Mouse (Mus musculus): ENCODE data around the gene Eefsec. TPM values are rescaled to one million over a fixed set of nuclear protein-coding genes. Genes with fewer than 3 reads are reported as not detected.

Gene Eefsec
- total RNA-seq, 4 experiments from 2014 or later: 21.4 to 28.7 (median 24.2) TPM

GRCm38 (mm10) chr6:88267068-88267467 is 179.3 kb downstream of the Eefsec start:
- no peak for DNase-seq (ENCODE audit: low spot score in 2 of 2)

- DNase-seq (ENCODE audit: low spot score in 2 of 2): no peak
Measured at GRCm38 (mm10) chr6:88266055-88266454, 180.3 kb downstream of the Eefsec start.

- DNase-seq (ENCODE audit: low spot score in 2 of 2): no peak
Measured at GRCm38 (mm10) chr6:88265355-88265754, 181.0 kb downstream of the Eefsec start.

GRCm38 (mm10) chr6:88262160-88262559 is 184.2 kb downstream of the Eefsec start:
- DNase-seq (ENCODE audit: low spot score in 2 of 2): peak; percentile 37 to 41

GRCm38 (mm10) chr6:88260645-88261044 is 185.7 kb downstream of the Eefsec start:
- no peak for DNase-seq (ENCODE audit: low spot score in 2 of 2)

GRCm38 (mm10) chr6:88259621-88260020 is 186.7 kb downstream of the Eefsec start:
- no peak for DNase-seq (ENCODE audit: low spot score in 2 of 2)

- no peak for DNase-seq (ENCODE audit: low spot score in 2 of 2)
Measured at GRCm38 (mm10) chr6:88255435-88255834, 190.9 kb downstream of the Eefsec start.

GRCm38 (mm10) chr6:88254082-88254481 is 192.3 kb downstream of the Eefsec start:
- DNase-seq (ENCODE audit: low spot score in 2 of 2): no peak

- no peak for DNase-seq (ENCODE audit: low spot score in 2 of 2)
Measured at GRCm38 (mm10) chr6:88251798-88252478, 194.4 kb downstream of the Eefsec start.

- DNase-seq (ENCODE audit: low spot score in 2 of 2): no peak
Measured at GRCm38 (mm10) chr6:88251396-88251795, 194.9 kb downstream of the Eefsec start.

- DNase-seq (ENCODE audit: low spot score in 2 of 2): no peak
Measured at GRCm38 (mm10) chr6:88249231-88249630, 197.1 kb downstream of the Eefsec start.

- peak in 1 of 2 experiments; percentile 25 for DNase-seq (ENCODE audit: low spot score in 2 of 2)
Measured at GRCm38 (mm10) chr6:88242604-88243003, 203.7 kb downstream of the Eefsec start.

GRCm38 (mm10) chr6:88236513-88236912 is 209.8 kb downstream of the Eefsec start:
- DNase-seq (ENCODE audit: low spot score in 2 of 2): no peak

- DNase-seq (ENCODE audit: low spot score in 2 of 2): no peak
Measured at GRCm38 (mm10) chr6:88235983-88236382, 210.4 kb downstream of the Eefsec start.

GRCm38 (mm10) chr6:88235461-88235860 is 210.9 kb downstream of the Eefsec start:
- no peak for DNase-seq (ENCODE audit: low spot score in 2 of 2)

- no peak for DNase-seq (ENCODE audit: low spot score in 2 of 2)
Measured at GRCm38 (mm10) chr6:88233996-88234395, 212.3 kb downstream of the Eefsec start.

GRCm38 (mm10) chr6:88232221-88232620 is 214.1 kb downstream of the Eefsec start:
- no peak for DNase-seq (ENCODE audit: low spot score in 2 of 2)

- DNase-seq (ENCODE audit: low spot score in 2 of 2): no peak
Measured at GRCm38 (mm10) chr6:88231821-88232220, 214.5 kb downstream of the Eefsec start.

GRCm38 (mm10) chr6:88229221-88229620 is 217.1 kb downstream of the Eefsec start:
- no peak for DNase-seq (ENCODE audit: low spot score in 2 of 2)

GRCm38 (mm10) chr6:88227537-88227936 is 218.8 kb downstream of the Eefsec start:
- no peak for DNase-seq (ENCODE audit: low spot score in 2 of 2)

GRCm38 (mm10) chr6:88226570-88226994 is 219.8 kb downstream of the Eefsec start:
- no peak for DNase-seq (ENCODE audit: low spot score in 2 of 2)

GRCm38 (mm10) chr6:88221968-88222367 is 224.4 kb downstream of the Eefsec start, which contains the start of gene Dnajb8:
Dnajb8 (plus strand) TSS chr6:88222268.
- DNase-seq (ENCODE audit: low spot score in 2 of 2): no peak

GRCm38 (mm10) chr6:88219094-88219493 is 227.2 kb downstream of the Eefsec start:
- no peak for DNase-seq (ENCODE audit: low spot score in 2 of 2)
